Mouse (Mus musculus) heart, embryonic 12.5 days (tissue): ENCODE data around the gene C2cd4a. TPM values are rescaled to one million over a fixed set of nuclear protein-coding genes. Genes with fewer than 3 reads are reported as not detected.

Experiments
- ATAC-seq: fragments of 200-750 bp; cut with Nextera tagmentation; 2 replicates; pipeline ENCODE4 v1.8.0; 2017; ENCODE audit warnings: moderate TSS enrichment, moderate library complexity; ENCODE audit not compliant: insufficient number of reproducible peaks, low FRiP score
- H3K27ac ChIP-seq: fragments of 300-500 bp; sonication (generic); 2 replicates; pipeline ENCODE4 v1.5.1; 2016; ENCODE audit warnings: mild to moderate bottlenecking, moderate library complexity; ENCODE audit not compliant: poor library complexity, severe bottlenecking
- H3K27me3 ChIP-seq: fragments of 300-500 bp; sonication (generic); replicated peaks from 2 replicates; pipeline ENCODE4 v1.6.1; 2016; ENCODE audit warnings: mild to moderate bottlenecking, moderate library complexity
- H3K36me3 ChIP-seq: fragments of 300-500 bp; sonication (generic); 2 replicates; pipeline ENCODE4 v1.6.1; 2016; ENCODE audit warnings: mild to moderate bottlenecking, moderate library complexity
- H3K4me1 ChIP-seq: fragments of 300-500 bp; sonication (generic); replicated peaks from 2 replicates; pipeline ENCODE4 v1.6.1; 2016; ENCODE audit warnings: mild to moderate bottlenecking
- H3K4me2 ChIP-seq: fragments of 300-500 bp; sonication (generic); 2 replicates; pipeline ENCODE4 v1.6.1; 2016; ENCODE audit warnings: mild to moderate bottlenecking, moderate library complexity
- H3K4me3 ChIP-seq: fragments of 300-500 bp; sonication (generic); 2 replicates; pipeline ENCODE4 v1.5.1; 2016; ENCODE audit warnings: mild to moderate bottlenecking
- H3K9ac ChIP-seq: fragments of 300-500 bp; sonication (generic); 2 replicates; pipeline ENCODE4 v1.6.1; 2016; ENCODE audit warnings: mild to moderate bottlenecking, moderate library complexity
- H3K9me3 ChIP-seq: fragments of 300-500 bp; sonication (generic); replicated peaks from 2 replicates; pipeline ENCODE4 v1.6.1; 2016; ENCODE audit warnings: mild to moderate bottlenecking, moderate library complexity
- WGBS: fragments of 180-500 bp; shearing (Covaris S2); methylation state at CpG from one replicate; pipeline ENCODE4 v1.1.7; 2016; 5-methylcytosine and 5-hydroxymethylcytosine counted together
- polyA plus RNA-seq: library from polyadenylated mRNA; unstranded; fragments of >200 nt; fragmentation: Nextera tagmentation; extraction: Ambion mirVana; gene quantifications from 2 replicates; pipeline ENCODE4 v1.2.1, GENCODE M21; 2016

The C2cd4a gene
- polyA plus RNA-seq = 0.22 and 0.28 TPM in 2 replicates

DNA sequence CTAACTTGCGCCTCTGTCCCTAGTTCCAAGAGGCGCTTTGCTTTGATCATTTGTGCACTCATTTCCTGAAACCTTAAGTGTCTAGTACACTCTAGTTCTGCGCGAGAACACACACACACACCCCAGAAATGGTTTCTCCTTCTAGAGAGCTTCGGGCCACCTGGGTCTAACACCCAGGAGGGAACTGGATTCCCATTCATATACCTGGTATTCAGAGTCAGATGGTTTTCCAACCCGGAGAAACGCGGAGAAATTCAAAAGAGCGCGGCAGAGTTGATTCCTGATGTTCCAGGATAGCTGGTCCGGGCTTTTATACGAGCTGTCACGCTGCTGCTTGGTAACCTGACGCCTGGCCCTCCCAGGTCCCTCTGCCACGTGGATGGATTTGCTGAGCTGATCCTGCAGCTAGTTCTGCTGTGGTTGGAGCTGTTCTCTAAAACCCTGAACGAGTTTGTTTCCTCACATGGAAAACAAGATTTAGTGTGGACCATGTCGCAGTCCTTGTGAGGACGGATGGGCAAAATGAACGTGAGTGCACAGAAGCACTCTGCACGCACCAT is at the start of gene C2cd4a:
Gene C2cd4a, minus strand, starts transcription at position 285 of the 560 bp plus-strand sequence.
- peaks cover 2% of the 10 kb centered on the region; the same call in 1 of the 2 replicates for H3K9me3 ChIP-seq
- peaks cover 9% of the 10 kb centered on the region for H3K4me1 ChIP-seq
- H3K4me3 ChIP-seq = peak within 1 kb of the TSS; percentile 75
- peaks cover 43% of the 10 kb centered on the region for H3K27me3 ChIP-seq
- WGBS = 5% methylated on average over 20 of the region's 20 CpGs
- no peaks in the 10 kb centered on the region for H3K36me3 ChIP-seq
- peak within 1 kb of the TSS; percentile 99 for H3K4me2 ChIP-seq
- H3K27ac ChIP-seq = no peak within 1 kb of the TSS
- no peak for ATAC-seq
- peak within 1 kb of the TSS; percentile 77 for H3K9ac ChIP-seq

DNA sequence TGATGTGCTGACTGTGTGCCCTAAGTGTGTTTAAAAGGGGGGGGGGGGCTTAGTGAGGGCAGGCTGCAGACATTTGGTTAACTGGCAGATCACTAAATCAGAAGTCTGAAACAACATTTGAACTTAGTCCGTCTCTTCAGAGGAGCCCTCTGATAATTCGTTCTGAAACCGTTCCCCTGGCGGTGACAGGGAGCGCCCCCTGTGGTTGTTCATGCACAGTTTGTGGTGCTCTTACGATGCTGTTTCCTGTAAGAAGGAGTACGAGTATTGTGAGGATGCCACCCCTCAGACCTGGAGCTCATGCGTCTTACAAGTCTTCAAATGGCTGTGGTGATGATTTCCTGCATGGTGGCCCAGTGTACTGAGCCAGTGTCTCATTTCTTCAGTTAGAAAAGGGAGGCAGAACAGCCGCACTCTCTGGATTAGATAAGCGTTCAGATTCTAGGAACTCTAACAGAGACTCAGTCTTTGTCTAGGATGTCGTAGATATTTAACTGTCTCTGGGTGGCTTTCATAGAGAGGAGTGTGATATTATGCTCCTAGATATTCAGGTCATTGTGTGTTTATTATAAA is 46.2 kb upstream of the C2cd4a start:
- Histone ChIP-seq H3K9ac (no peak overlapping the region), H3K4me2 (no peak overlapping the region), H3K9me3 (no peaks in the 10 kb centered on the region), H3K27ac (no peak overlapping the region), H3K4me3 (no peak overlapping the region), H3K4me1 (no peaks in the 10 kb centered on the region; the same call in 1 of the 2 replicates), H3K27me3 (no peaks in the 10 kb centered on the region), H3K36me3 (peaks cover 29% of the 10 kb centered on the region; the same call in 1 of the 2 replicates)
- 83% methylated on average over 11 of the region's 11 CpGs for WGBS
- ATAC-seq = no peak

DNA sequence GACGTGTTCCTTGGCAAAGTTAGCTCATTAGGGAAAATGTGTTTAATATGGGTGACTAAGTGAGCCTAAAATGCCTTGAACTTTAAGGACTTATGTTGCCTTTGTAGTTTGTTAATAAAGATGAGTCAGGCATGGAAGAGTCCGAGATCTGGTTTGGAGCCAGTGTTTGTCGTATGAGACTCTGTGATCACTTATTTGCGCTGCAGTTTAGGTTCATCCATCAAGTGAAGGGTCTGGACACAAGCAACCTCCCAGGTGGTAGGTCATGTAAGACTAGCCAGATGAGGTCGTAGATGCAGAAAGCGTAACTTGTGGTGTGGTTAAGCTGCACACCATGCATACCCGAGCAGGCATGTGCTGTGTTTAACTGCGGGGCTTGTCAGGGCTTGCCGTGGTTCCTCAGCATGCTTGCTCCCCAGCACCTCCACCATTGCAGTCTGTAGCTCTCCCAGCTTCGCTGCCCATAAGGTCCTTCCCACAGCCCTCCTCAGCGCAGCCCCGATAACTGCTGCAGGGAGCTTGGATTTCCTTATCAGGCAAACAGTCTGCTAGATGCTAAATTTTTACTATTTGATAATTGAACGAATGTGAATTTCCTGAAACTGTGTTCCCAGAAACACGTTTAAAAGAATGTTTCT is 45.1 kb upstream of the C2cd4a start:
- no peaks in the 10 kb centered on the region for H3K9me3 ChIP-seq
- no peaks in the 10 kb centered on the region for H3K27me3 ChIP-seq
- no peak overlapping the region for H3K27ac ChIP-seq
- peaks cover 30% of the 10 kb centered on the region; the same call in 1 of the 2 replicates for H3K36me3 ChIP-seq
- no peaks in the 10 kb centered on the region; the same call in 1 of the 2 replicates for H3K4me1 ChIP-seq
- WGBS = 72% methylated on average over 14 of the region's 14 CpGs
- no peak for ATAC-seq
- H3K4me3 ChIP-seq = no peak overlapping the region
- no peak overlapping the region for H3K9ac ChIP-seq
- no peak overlapping the region for H3K4me2 ChIP-seq

GRCm38 (mm10) chr9:67875337-67875736 is 43.2 kb upstream of the C2cd4a start:
- Histone ChIP-seq H3K27ac (no peak overlapping the region; the same call in 1 of the 2 replicates), H3K4me2 (no peak overlapping the region), H3K27me3 (no peaks in the 10 kb centered on the region), H3K4me1 (no peaks in the 10 kb centered on the region; the same call in 1 of the 2 replicates), H3K9me3 (no peaks in the 10 kb centered on the region), H3K4me3 (no peak overlapping the region), H3K36me3 (peaks cover 18% of the 10 kb centered on the region; the same call in 1 of the 2 replicates), H3K9ac (no peak overlapping the region)
- ATAC-seq = peak; percentile 54
- WGBS = 54% methylated on average over 2 of the region's 2 CpGs

- Histone ChIP-seq H3K36me3 (peaks cover 15% of the 10 kb centered on the region; the same call in 1 of the 2 replicates), H3K4me1 (peaks cover 5% of the 10 kb centered on the region), H3K27ac (peak overlapping the region; percentile 57), H3K4me2 (no peak overlapping the region), H3K9ac (no peak overlapping the region), H3K27me3 (no peaks in the 10 kb centered on the region), H3K4me3 (no peak overlapping the region), H3K9me3 (no peaks in the 10 kb centered on the region)
- peak; percentile 85 for ATAC-seq
- 47% methylated on average over 7 of the region's 7 CpGs for WGBS
Observed at GRCm38 (mm10) chr9:67874522-67875222, 42.5 kb upstream of the C2cd4a start.

GRCm38 (mm10) chr9:67869691-67870450 is 37.7 kb upstream of the C2cd4a start:
- peaks cover 2% of the 10 kb centered on the region; the same call in 1 of the 2 replicates for H3K36me3 ChIP-seq
- H3K4me3 ChIP-seq = no peak overlapping the region
- H3K9me3 ChIP-seq = no peaks in the 10 kb centered on the region
- 71% methylated on average over 16 of the region's 16 CpGs for whole genome bisulfite sequencing
- peaks cover 7% of the 10 kb centered on the region for H3K4me1 ChIP-seq
- no peaks in the 10 kb centered on the region for H3K27me3 ChIP-seq
- no peak overlapping the region for H3K27ac ChIP-seq
- no peak overlapping the region for H3K9ac ChIP-seq
- H3K4me2 ChIP-seq = no peak overlapping the region
- ATAC-seq = no peak

- 83% methylated on average over 6 of the region's 6 CpGs for WGBS
- no peak overlapping the region for H3K4me2 ChIP-seq
- H3K9me3 ChIP-seq = no peaks in the 10 kb centered on the region
- no peaks in the 10 kb centered on the region for H3K27me3 ChIP-seq
- no peak overlapping the region for H3K27ac ChIP-seq
- no peak overlapping the region for H3K4me3 ChIP-seq
- H3K4me1 ChIP-seq = peaks cover 7% of the 10 kb centered on the region
- H3K36me3 ChIP-seq = peaks cover under 1% of the 10 kb centered on the region; the same call in 1 of the 2 replicates
- ATAC-seq = no peak
- H3K9ac ChIP-seq = no peak overlapping the region
Observed at GRCm38 (mm10) chr9:67867411-67867810, 35.3 kb upstream of the C2cd4a start.

DNA sequence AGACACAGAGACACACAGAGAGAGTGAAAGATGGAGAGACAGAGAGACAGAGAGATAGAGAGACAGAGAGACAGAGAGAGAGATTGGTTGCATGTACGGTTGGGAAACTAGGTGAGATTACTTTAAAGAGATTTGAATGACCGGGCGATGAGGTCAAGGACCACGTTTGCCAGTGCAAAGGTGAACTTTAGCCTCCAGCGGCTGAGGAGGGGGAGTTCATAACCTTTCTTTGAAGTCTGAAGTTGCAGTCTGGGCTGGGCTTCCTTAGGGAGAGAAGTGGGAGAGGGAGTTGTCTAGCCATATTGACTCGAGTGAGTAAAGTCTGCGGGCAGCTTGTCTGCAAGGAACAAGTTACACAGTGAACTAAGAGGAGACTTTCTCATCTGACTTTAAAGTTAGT is 33.3 kb upstream of the C2cd4a start:
- H3K4me3 ChIP-seq = no peak overlapping the region
- ATAC-seq = no peak
- H3K27me3 ChIP-seq = no peaks in the 10 kb centered on the region
- peaks cover 7% of the 10 kb centered on the region for H3K4me1 ChIP-seq
- WGBS = 68% methylated on average over 7 of the region's 7 CpGs
- no peaks in the 10 kb centered on the region for H3K36me3 ChIP-seq
- H3K4me2 ChIP-seq = no peak overlapping the region
- H3K27ac ChIP-seq = no peak overlapping the region
- no peak overlapping the region for H3K9ac ChIP-seq
- no peaks in the 10 kb centered on the region for H3K9me3 ChIP-seq

GRCm38 (mm10) chr9:67864011-67864410 is 31.9 kb upstream of the C2cd4a start:
- no peaks in the 10 kb centered on the region; the same call in 1 of the 2 replicates for H3K4me1 ChIP-seq
- WGBS = 78% methylated on average over 4 of the region's 4 CpGs
- H3K4me3 ChIP-seq = no peak overlapping the region
- H3K27ac ChIP-seq = no peak overlapping the region
- H3K27me3 ChIP-seq = no peaks in the 10 kb centered on the region
- H3K9ac ChIP-seq = no peak overlapping the region
- H3K36me3 ChIP-seq = no peaks in the 10 kb centered on the region
- H3K4me2 ChIP-seq = no peak overlapping the region
- no peak for ATAC-seq
- H3K9me3 ChIP-seq = no peaks in the 10 kb centered on the region

DNA sequence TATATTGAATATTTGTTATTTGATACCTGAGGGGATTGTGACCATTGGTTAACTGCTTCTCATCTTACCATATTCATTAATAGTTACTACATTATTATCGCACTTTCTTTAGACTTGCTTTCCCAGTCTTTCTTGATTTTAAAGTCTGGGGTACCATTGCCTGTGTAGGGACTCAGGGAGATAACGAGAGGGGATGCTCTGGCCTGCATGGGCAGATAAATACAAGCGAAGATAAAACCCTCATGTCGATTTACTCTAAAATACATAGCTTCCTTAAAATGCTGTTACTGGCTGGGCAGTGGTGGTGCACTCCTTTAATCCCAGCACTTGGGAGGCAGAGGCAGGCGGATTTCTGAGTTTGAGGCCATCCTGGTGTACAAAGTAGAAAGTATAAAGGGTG is 31.2 kb upstream of the C2cd4a start:
- 0 out of 2 replicates have a peak, but pooled peaks cover 2% of the 10 kb centered on the region for H3K36me3 ChIP-seq
- H3K9ac ChIP-seq = no peak overlapping the region
- no peaks in the 10 kb centered on the region for H3K27me3 ChIP-seq
- H3K9me3 ChIP-seq = no peaks in the 10 kb centered on the region
- H3K4me2 ChIP-seq = no peak overlapping the region
- no peak for ATAC-seq
- no peak overlapping the region for H3K27ac ChIP-seq
- 79% methylated on average over 5 of the region's 5 CpGs for WGBS
- H3K4me3 ChIP-seq = no peak overlapping the region
- H3K4me1 ChIP-seq = no peaks in the 10 kb centered on the region; the same call in 1 of the 2 replicates
